Mouse (Mus musculus): ENCODE measurements around the gene 2210408I21Rik. TPM values are rescaled to one million over a fixed set of nuclear protein-coding genes. Genes with fewer than 3 reads are reported as not detected.

Gene 2210408I21Rik
- total RNA-seq, 1 experiment, result 7.6 TPM

GRCm38 (mm10) chr13:77528960-77529699 is 393.8 kb downstream of the 2210408I21Rik start:
- TF ChIP-seq CHD2 (IDR thresholded peaks at IDR 0.05; ENCODE audit: low read depth, low read length) (no peak), MAFK (IDR thresholded peaks at IDR 0.05; ENCODE audit: insufficient read depth, low read depth, low read length) (no peak), ZC3H11A (IDR thresholded peaks at IDR 0.05; ENCODE audit: borderline replicate concordance, low read depth, low read length) (no peak), ZNF384 (IDR thresholded peaks at IDR 0.05; ENCODE audit: low read depth, low read length) (no peak), HCFC1 (IDR thresholded peaks at IDR 0.05; ENCODE audit: borderline replicate concordance, insufficient read depth, low read length) (no peak)
- no peaks in the 10 kb centered on the region for H3K36me3 ChIP-seq (ENCODE audit: control insufficient read depth, insufficient read depth, low read length, poor library complexity, severe bottlenecking)
- no peaks in the 10 kb centered on the region for H3K9me3 ChIP-seq (ENCODE audit: control insufficient read depth, insufficient read depth, low read depth, low read length)
- in situ Hi-C loops (cut with MboI; ENCODE audit: low sequenced_read_pairs in 2 of 2, unreplicated experiment in 2 of 2), result no loop called here
- no peak overlapping the region for H3K9ac ChIP-seq (ENCODE audit: insufficient read depth, low read depth, low read length, poor library complexity, severe bottlenecking)
- H3K27ac ChIP-seq (ENCODE audit: insufficient read depth, low read depth, low read length, poor library complexity, severe bottlenecking), result no peak overlapping the region
- H3K4me3 ChIP-seq (ENCODE audit: insufficient read depth in 1 of 2, low read depth in 1 of 2, low read length in 2 of 2, poor library complexity in 1 of 2, severe bottlenecking in 1 of 2), result no peak overlapping the region
- DNase-seq (ENCODE audit: low read depth, low spot score), result no peak
- no peaks in the 10 kb centered on the region for H3K4me1 ChIP-seq (ENCODE audit: control insufficient read depth in 2 of 2, insufficient read depth in 2 of 2, low read length in 2 of 2, poor library complexity in 1 of 2)

DNA sequence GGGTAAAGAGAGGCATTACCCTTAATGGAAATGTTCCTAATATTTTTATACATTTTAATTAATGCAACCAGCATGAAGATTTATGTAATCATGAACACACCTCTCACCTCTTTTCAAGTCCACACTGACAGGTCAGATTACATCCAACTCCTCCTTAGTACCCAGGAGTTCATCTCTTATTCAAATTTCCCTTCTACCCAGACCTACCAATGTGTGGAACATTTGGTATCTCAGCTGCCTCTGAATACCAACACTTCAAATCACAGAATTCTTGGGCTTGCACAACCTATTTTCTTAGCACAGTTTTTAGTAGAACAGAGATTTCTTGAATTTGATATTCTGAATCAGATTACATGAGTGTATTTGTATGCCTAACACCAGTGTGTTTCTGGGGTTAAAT is 394.4 kb downstream of the 2210408I21Rik start:
- no peaks in the 10 kb centered on the region for H3K36me3 ChIP-seq (ENCODE audit: control insufficient read depth, insufficient read depth, low read length, poor library complexity, severe bottlenecking)
- H3K9me3 ChIP-seq (ENCODE audit: control insufficient read depth, insufficient read depth, low read depth, low read length), result no peaks in the 10 kb centered on the region
- in situ Hi-C loops (cut with MboI; ENCODE audit: low sequenced_read_pairs in 2 of 2, unreplicated experiment in 2 of 2), result no loop called here
- DNase-seq (ENCODE audit: low read depth, low spot score), result no peak
- H3K27ac ChIP-seq (ENCODE audit: insufficient read depth, low read depth, low read length, poor library complexity, severe bottlenecking), result no peak overlapping the region
- H3K4me3 ChIP-seq (ENCODE audit: insufficient read depth in 1 of 2, low read depth in 1 of 2, low read length in 2 of 2, poor library complexity in 1 of 2, severe bottlenecking in 1 of 2), result no peak overlapping the region
- no peaks in the 10 kb centered on the region for H3K4me1 ChIP-seq (ENCODE audit: control insufficient read depth in 2 of 2, insufficient read depth in 2 of 2, low read length in 2 of 2, poor library complexity in 1 of 2)
- H3K9ac ChIP-seq (ENCODE audit: insufficient read depth, low read depth, low read length, poor library complexity, severe bottlenecking), result no peak overlapping the region
- TF ChIP-seq ZNF384 (IDR thresholded peaks at IDR 0.05; ENCODE audit: low read depth, low read length) (no peak), CHD2 (IDR thresholded peaks at IDR 0.05; ENCODE audit: low read depth, low read length) (no peak), ZC3H11A (IDR thresholded peaks at IDR 0.05; ENCODE audit: borderline replicate concordance, low read depth, low read length) (no peak), HCFC1 (IDR thresholded peaks at IDR 0.05; ENCODE audit: borderline replicate concordance, insufficient read depth, low read length) (no peak), MAFK (IDR thresholded peaks at IDR 0.05; ENCODE audit: insufficient read depth, low read depth, low read length) (no peak)

GRCm38 (mm10) chr13:77537466-77537865 is 402.1 kb downstream of the 2210408I21Rik start:
- Histone ChIP-seq H3K4me1 (ENCODE audit: control insufficient read depth in 2 of 2, insufficient read depth in 2 of 2, low read length in 2 of 2, poor library complexity in 1 of 2) (no peaks in the 10 kb centered on the region), H3K9me3 (ENCODE audit: control insufficient read depth, insufficient read depth, low read depth, low read length) (no peaks in the 10 kb centered on the region), H3K4me3 (ENCODE audit: insufficient read depth in 1 of 2, low read depth in 1 of 2, low read length in 2 of 2, poor library complexity in 1 of 2, severe bottlenecking in 1 of 2) (peak overlapping the region; percentile 51 to 68), H3K27ac (ENCODE audit: insufficient read depth, low read depth, low read length, poor library complexity, severe bottlenecking) (no peak overlapping the region), H3K9ac (ENCODE audit: insufficient read depth, low read depth, low read length, poor library complexity, severe bottlenecking) (no peak overlapping the region), H3K36me3 (ENCODE audit: control insufficient read depth, insufficient read depth, low read length, poor library complexity, severe bottlenecking) (no peaks in the 10 kb centered on the region)
- in situ Hi-C loops (cut with MboI; ENCODE audit: low sequenced_read_pairs in 2 of 2, unreplicated experiment in 2 of 2), result no loop called here
- no peak for TF ChIP-seq MAFK (IDR thresholded peaks at IDR 0.05; ENCODE audit: insufficient read depth, low read depth, low read length)
- DNase-seq (ENCODE audit: low read depth, low spot score), result peak; percentile 25

DNA sequence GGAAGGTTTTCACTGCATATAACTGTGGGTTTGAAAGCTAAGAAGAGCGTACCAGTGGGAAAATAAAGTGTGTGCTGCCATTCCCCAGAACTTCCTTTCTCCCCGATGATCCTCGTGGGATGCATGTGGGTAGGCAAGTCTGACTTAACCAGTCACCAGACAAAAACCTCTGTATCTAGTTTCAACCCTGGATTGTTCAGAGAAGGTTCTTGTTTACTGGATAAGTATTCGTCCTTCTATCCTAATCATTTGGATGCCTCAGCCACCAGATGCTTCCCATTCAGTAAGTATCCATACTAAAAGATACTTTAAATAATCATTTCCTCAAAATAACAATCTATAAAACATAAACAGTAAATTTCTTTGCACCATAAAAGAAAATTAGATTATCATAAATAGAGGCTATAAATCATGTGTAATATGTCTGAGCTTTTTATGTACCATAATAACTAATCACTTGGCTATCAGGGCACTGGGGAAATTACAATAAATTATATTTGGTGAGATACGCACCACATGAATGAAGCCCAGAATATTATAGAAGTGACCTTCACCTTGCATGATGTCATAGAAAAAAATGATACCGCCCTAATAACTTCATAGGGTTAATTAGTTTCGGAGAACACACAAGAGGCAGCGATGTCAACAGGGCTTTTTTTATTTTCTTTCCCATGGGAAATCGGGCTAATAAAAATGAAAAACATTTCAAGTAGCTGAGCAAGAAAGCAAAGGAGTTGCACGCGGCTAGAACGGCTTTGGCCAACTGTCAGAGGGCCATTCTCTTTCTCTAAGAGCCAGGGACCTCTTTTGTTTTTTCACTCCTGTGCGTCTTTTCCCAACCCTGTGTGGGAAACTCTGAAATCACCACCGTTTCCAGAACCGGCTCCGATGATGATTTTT is 412.4 kb downstream of the 2210408I21Rik start:
- H3K4me3 ChIP-seq (ENCODE audit: insufficient read depth in 1 of 2, low read depth in 1 of 2, low read length in 2 of 2, poor library complexity in 1 of 2, severe bottlenecking in 1 of 2), result no peak overlapping the region
- peak; percentile 8; the same call in 1 of the 2 replicates for TF ChIP-seq ZNF384 (IDR thresholded peaks at IDR 0.05; ENCODE audit: low read depth, low read length)
- no peak for TF ChIP-seq MAFK (IDR thresholded peaks at IDR 0.05; ENCODE audit: insufficient read depth, low read depth, low read length)
- no peaks in the 10 kb centered on the region for H3K9me3 ChIP-seq (ENCODE audit: control insufficient read depth, insufficient read depth, low read depth, low read length)
- H3K36me3 ChIP-seq (ENCODE audit: control insufficient read depth, insufficient read depth, low read length, poor library complexity, severe bottlenecking), result no peaks in the 10 kb centered on the region
- no peak overlapping the region for H3K9ac ChIP-seq (ENCODE audit: insufficient read depth, low read depth, low read length, poor library complexity, severe bottlenecking)
- no peaks in the 10 kb centered on the region for H3K4me1 ChIP-seq (ENCODE audit: control insufficient read depth in 2 of 2, insufficient read depth in 2 of 2, low read length in 2 of 2, poor library complexity in 1 of 2)
- in situ Hi-C loops (cut with MboI; ENCODE audit: low sequenced_read_pairs in 2 of 2, unreplicated experiment in 2 of 2), result no loop called here
- no peak overlapping the region for H3K27ac ChIP-seq (ENCODE audit: insufficient read depth, low read depth, low read length, poor library complexity, severe bottlenecking)
- no peak for DNase-seq (ENCODE audit: low read depth, low spot score)
